Mouse (Mus musculus) MEL (cell line): Measurements from ENCODE around the gene Mxd4.

Experiments used
- CTCF ChIP-seq, 3 experiments: IDR thresholded peaks in 2 of 3; conservative IDR thresholded peaks in 1 of 3; 2 replicates each; pipeline ENCODE4 v1.5.1; 2011 to 2012; ENCODE audit warnings: low read length in 3 of 3, low read depth in 2 of 3, mild to moderate bottlenecking in 2 of 3, improper control_type of control experiment in 1 of 3, inconsistent platforms in 1 of 3, mixed read lengths in 1 of 3, moderate library complexity in 1 of 3; ENCODE audit not compliant: control insufficient read depth in 1 of 3, insufficient read depth in 1 of 3, poor library complexity in 1 of 3, severe bottlenecking in 1 of 3
- NRF1 ChIP-seq: IDR thresholded peaks from 2 replicates; pipeline ENCODE4 v1.6.1; 2014; ENCODE audit warnings: low read depth, mild to moderate bottlenecking, inconsistent platforms, low read length, improper control_type of control experiment, moderate library complexity; ENCODE audit not compliant: poor library complexity, insufficient read depth, severe bottlenecking
- POLR2A ChIP-seq, 2 experiments: IDR thresholded peaks; 2 replicates each; pipeline ENCODE4 v1.6.1; 2011 to 2012; ENCODE audit warnings: low read length in 2 of 2, mild to moderate bottlenecking in 2 of 2, control low read depth in 1 of 2, improper control_type of control experiment in 1 of 2, low read depth in 1 of 2, moderate library complexity in 1 of 2; ENCODE audit not compliant: control insufficient read depth in 1 of 2, insufficient read depth in 1 of 2, poor library complexity in 1 of 2
- POLR2AphosphoS5 ChIP-seq: IDR thresholded peaks from 2 replicates; pipeline ENCODE4 v1.6.1; 2012; ENCODE audit warnings: low read depth, borderline replicate concordance, mild to moderate bottlenecking, inconsistent platforms, low read length, moderate library complexity, mixed read lengths

- TF ChIP-seq CTCF (IDR thresholded peaks at IDR 0.05 in 2 of 3, conservative IDR thresholded peaks at IDR 0.05 in 1 of 3; ENCODE audit: control insufficient read depth in 1 of 3, insufficient read depth in 1 of 3, low read depth in 2 of 3, low read length in 3 of 3, poor library complexity in 1 of 3, severe bottlenecking in 1 of 3) (no peak), POLR2A (IDR thresholded peaks at IDR 0.05; ENCODE audit: control insufficient read depth in 1 of 2, insufficient read depth in 1 of 2, low read depth in 1 of 2, low read length in 2 of 2, poor library complexity in 1 of 2) (no peak), NRF1 (no peak), POLR2AphosphoS5 (no peak)
Observed at GRCm38 (mm10) chr5:34174550-34175402, 12.7 kb downstream of the Mxd4 start.
